Mouse (Mus musculus) kidney, postnatal 14 days (tissue): ENCODE measurements around the gene Spty2d1.
"Not testable (repeated sequence)": the region's sequence is repeated elsewhere in the genome, so short reads cannot be mapped to it uniquely, and the experiment has no call there.

Experiments
- DNase-seq: peaks from one replicate; pipeline ENCODE4 v3.0.0; 2022; ENCODE audit warnings: mixed read lengths

The Spty2d1 gene

GRCm38 (mm10) chr7:47008168-47008993 is at the start of gene Spty2d1:
TSS of gene Spty2d1 (minus strand) at chr7:47008411.
- peak; percentile 99 for DNase-seq

GRCm38 (mm10) chr7:47056273-47056672 is 48.1 kb upstream of the Spty2d1 start:
- DNase-seq = no peak

GRCm38 (mm10) chr7:47055744-47056143 is 47.5 kb upstream of the Spty2d1 start:
- no peak for DNase-seq

- DNase-seq = peak; percentile 79
Measured at GRCm38 (mm10) chr7:47054666-47055065, 46.5 kb upstream of the Spty2d1 start.

GRCm38 (mm10) chr7:47053287-47053686 is 45.1 kb upstream of the Spty2d1 start:
- DNase-seq = no peak

- peak; percentile 64 for DNase-seq
Measured at GRCm38 (mm10) chr7:47052276-47052675, 44.1 kb upstream of the Spty2d1 start.

GRCm38 (mm10) chr7:47051404-47052151 is 43.4 kb upstream of the Spty2d1 start:
- DNase-seq = peak; percentile 82

- DNase-seq = no peak
Measured at GRCm38 (mm10) chr7:47050766-47051165, 42.6 kb upstream of the Spty2d1 start.

- DNase-seq = peak; percentile 97
Measured at GRCm38 (mm10) chr7:47050366-47050765, 42.2 kb upstream of the Spty2d1 start, which contains the start of gene Tmem86a. TSS of gene Tmem86a (plus strand) at chr7:47050601.

- DNase-seq = peak; percentile 69
Measured at GRCm38 (mm10) chr7:47042823-47043490, 34.7 kb upstream of the Spty2d1 start.

- DNase-seq = no peak
Measured at GRCm38 (mm10) chr7:47042121-47042520, 33.9 kb upstream of the Spty2d1 start.

- DNase-seq = no peak
Measured at GRCm38 (mm10) chr7:47041706-47042105, 33.5 kb upstream of the Spty2d1 start.

GRCm38 (mm10) chr7:47035426-47035825 is 27.2 kb upstream of the Spty2d1 start:
- no peak for DNase-seq

- no peak for DNase-seq
Measured at GRCm38 (mm10) chr7:47034785-47035384, 26.7 kb upstream of the Spty2d1 start.

- no peak for DNase-seq
Measured at GRCm38 (mm10) chr7:47031371-47031770, 23.2 kb upstream of the Spty2d1 start.

GRCm38 (mm10) chr7:47030517-47031193 is 22.4 kb upstream of the Spty2d1 start:
- DNase-seq = no peak

- no peak for DNase-seq
Measured at GRCm38 (mm10) chr7:47027520-47027919, 19.3 kb upstream of the Spty2d1 start.

GRCm38 (mm10) chr7:47026899-47027298 is 18.7 kb upstream of the Spty2d1 start:
- DNase-seq = not testable (repeated sequence)

GRCm38 (mm10) chr7:47025429-47025828 is 17.2 kb upstream of the Spty2d1 start:
- DNase-seq = no peak

GRCm38 (mm10) chr7:47024454-47024853 is 16.2 kb upstream of the Spty2d1 start:
- DNase-seq = no peak

GRCm38 (mm10) chr7:47023530-47023929 is 15.3 kb upstream of the Spty2d1 start:
- peak; percentile 87 for DNase-seq

- DNase-seq = no peak
Measured at GRCm38 (mm10) chr7:47022482-47022881, 14.3 kb upstream of the Spty2d1 start.
